Mouse (Mus musculus) adipocyte (in vitro differentiated cells): ENCODE data around the gene Cyp2c40.
"Not testable (repeated sequence)": the region's sequence is repeated elsewhere in the genome, so short reads cannot be mapped to it uniquely, and the experiment has no call there.

Experiments
- DNase-seq: peaks from one replicate; pipeline ENCODE4 v3.0.0-alpha.2; 2016; ENCODE audit warnings: low spot score

The Cyp2c40 gene

DNA sequence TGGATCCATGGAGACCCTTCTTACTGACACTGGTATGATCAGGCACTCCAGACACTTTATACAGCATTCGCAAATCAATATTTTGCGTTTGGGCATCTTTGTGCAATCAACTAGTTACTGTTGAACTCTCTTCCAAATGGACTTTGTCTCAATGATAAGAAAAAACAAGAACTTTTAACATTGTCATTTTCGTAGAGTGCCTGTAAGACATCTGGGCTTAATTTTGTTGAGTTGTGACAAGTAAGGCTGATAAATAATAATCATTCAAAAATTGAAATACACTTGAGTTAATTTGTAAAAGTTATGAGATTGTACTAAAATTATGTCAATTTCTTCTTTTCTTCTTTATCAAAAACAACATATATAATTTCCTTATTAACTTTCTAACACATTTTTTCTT is at the start of gene Cyp2c40:
TSS of gene Cyp2c40 (minus strand) at position 101 of the 400 bp plus-strand sequence.
- DNase-seq = not testable (repeated sequence)

DNA sequence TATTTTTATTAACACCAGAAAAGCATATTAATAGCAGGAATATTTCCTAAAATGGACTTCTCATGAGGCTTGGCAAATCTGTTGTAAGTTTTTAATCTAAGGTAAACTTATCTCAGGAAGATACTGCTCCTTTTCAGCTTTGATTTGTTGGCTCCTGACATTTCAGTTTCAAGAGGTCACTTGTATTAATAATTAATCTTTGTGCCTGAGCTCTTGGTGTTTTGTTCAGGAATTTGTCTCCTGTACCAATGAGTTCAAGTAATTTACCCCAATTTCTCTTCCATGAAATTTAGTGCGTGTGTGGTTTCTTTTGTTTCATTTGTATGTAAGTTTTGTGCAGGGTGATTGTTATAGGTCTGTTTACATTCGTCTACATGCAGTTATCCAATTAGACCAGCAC is 8.3 kb upstream of the Cyp2c40 start:
- not testable (repeated sequence) for DNase-seq

DNA sequence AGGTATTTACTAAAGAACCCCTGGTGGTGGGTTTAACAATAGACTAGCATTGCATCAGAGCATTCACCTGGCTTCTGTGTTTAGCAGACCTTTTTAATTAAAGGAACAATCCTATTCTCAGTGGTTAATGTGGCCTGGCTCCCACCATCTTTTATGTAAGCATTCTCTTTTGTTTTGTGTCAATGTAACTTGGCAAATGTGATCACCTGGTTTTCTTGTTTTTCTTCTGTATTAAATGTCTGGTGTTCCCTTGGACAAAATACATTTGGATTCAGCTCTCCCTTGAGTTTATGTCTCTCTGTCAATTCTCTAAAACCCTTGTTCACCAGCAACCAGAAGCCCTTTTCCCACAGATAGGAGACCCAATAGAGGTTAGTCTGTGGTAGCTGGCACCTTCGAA is 3.8 kb upstream of the Cyp2c40 start:
- not testable (repeated sequence) for DNase-seq

DNA sequence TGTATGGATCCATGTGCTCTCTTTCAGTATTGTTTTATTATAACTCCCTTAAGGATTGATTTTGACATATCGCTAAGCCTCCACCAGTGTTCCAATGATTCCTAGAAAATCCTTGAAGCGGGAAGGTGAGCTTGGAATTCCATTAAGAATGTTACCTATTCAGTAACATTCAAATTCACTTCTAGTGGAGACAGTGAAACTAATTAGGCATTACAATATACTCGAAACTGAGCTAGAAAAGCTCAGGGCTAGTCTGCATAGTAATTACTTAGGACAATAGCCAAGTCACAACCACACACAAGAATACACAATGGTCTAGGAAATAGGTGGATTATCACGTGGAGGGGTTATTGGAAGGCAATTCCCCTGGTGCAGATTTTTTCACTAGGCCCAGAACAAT is 3.4 kb upstream of the Cyp2c40 start:
- not testable (repeated sequence) for DNase-seq

DNA sequence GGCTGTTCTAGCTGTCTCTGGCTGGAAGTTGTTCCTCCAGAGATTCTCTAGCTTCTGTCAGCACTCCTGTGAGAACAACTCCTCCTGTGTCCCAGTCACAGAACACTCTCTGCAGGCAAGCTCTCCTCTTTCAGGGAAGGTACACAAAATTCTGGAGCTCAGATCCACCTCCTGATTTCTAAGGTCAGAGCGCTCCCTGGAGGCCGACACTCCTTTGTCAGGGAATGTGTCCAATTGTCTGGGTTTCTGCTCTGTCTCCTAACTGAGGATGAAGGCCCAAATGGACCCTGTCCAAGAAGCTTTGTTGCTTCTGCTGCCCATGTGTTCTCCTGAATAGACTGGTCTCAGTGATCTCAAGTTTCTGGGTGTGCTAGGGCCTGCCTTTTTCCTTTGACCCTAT is 27.2 kb downstream of the Cyp2c40 start:
- DNase-seq = not testable (repeated sequence)

DNA sequence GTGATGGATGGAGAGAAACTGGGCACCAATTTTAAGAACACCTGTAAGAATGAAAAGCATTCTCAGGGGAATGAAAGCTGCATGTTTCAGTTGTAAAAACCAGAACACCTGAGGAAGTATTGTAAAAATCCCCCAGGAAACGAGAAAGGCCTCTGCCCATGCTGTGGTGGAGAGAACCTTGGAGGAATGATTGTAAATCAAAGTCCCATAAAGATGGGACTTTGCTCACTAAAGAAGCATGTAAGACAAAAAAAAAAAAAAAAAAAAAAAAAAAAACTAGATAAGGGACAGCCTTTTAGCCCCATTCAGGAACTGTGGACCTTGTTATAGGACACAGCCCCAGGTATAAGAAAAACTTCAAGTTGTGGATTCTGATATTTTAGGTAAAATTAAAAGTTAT is 67.3 kb downstream of the Cyp2c40 start:
- DNase-seq = no peak

DNA sequence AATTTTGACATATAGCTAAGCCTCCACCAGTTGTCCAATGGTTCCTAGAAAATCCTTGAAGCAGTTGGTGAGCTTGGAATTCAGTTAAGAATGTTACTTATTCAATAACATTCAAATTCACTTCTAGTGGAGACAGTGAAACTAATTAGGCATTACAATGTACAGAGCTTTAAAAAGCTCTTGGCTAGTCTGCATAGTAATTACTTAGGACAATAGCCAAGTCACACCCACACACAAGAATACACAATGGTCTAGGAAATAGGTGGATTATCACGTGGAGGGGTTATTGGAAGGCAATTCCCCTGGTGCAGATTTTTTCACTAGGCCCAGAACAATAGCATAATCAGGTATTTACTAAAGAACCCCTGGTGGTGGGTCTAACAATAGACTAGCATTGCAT is 68.3 kb downstream of the Cyp2c40 start:
- DNase-seq = not testable (repeated sequence)

DNA sequence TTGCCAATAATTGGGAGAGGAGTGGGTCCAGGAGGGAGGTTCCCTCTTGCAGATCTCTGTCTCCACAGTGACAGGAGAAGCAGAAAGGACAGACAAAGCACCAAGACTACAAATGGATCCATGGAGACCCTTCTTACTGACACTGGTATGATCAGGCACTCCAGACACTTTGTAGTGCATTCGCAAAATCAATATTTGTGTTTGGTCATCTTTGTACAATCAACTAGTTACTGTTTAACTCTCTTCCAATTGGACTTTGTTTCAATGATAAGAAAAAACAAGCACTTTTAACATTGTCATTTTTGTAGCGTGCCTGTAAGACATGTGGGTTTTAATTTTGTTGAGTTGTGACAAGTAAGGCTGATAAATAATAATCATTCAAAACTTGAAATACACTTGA is 71.7 kb downstream of the Cyp2c40 start, which contains the start of gene Cyp2c68:
TSS of gene Cyp2c68 (minus strand) at position 135 of the 400 bp plus-strand sequence.
- no peak for DNase-seq
